Mouse (Mus musculus) heart, adult 2 months (tissue): ENCODE measurements around the gene Tmem110. TPM values are rescaled to one million over a fixed set of nuclear protein-coding genes. Genes with fewer than 3 reads are reported as not detected.

Experiments used
- DNase-seq, 2 experiments: peaks; one replicate each; pipeline ENCODE4 v3.0.0; 2021
- H3K27ac ChIP-seq: fragments of 200-600 bp; 2 replicates; pipeline ENCODE4 v1.8.1; 2022
- H3K27me3 ChIP-seq: fragments of 200-500 bp; 2 replicates; pipeline ENCODE4 v1.6.1; 2012; ENCODE audit warnings: mild to moderate bottlenecking, low read length, inconsistent platforms, mixed read lengths; ENCODE audit not compliant: control insufficient read depth, insufficient read depth
- H3K36me3 ChIP-seq: fragments of 200-500 bp; 2 replicates; pipeline ENCODE4 v1.6.1; 2012; ENCODE audit warnings: low read length, inconsistent platforms; ENCODE audit not compliant: control insufficient read depth, insufficient read depth
- H3K4me1 ChIP-seq: fragments of 200-500 bp; 2 replicates; pipeline ENCODE4 v1.6.1; 2011; ENCODE audit warnings: low read length; ENCODE audit not compliant: control insufficient read depth, insufficient read depth
- H3K4me3 ChIP-seq: fragments of 200-600 bp; 2 replicates; pipeline ENCODE4 v1.8.1; 2022
- H3K79me2 ChIP-seq: fragments of 200-500 bp; replicated peaks from 2 replicates; pipeline ENCODE4 v1.6.1; 2012; ENCODE audit warnings: mild to moderate bottlenecking, inconsistent platforms, low read length, moderate library complexity, mixed read lengths; ENCODE audit not compliant: control insufficient read depth, insufficient read depth
- H3K9ac ChIP-seq: fragments of 200-500 bp; 2 replicates; pipeline ENCODE4 v1.6.1; 2012; ENCODE audit warnings: low read depth, mild to moderate bottlenecking, control low read depth, inconsistent platforms, low read length, mixed read lengths
- CTCF ChIP-seq: fragments of 200-600 bp; IDR thresholded peaks from 2 replicates; pipeline ENCODE4 v1.8.1; 2022; ENCODE audit warnings: antibody characterized with exemption, mild to moderate bottlenecking, moderate library complexity
- EP300 ChIP-seq: fragments of 200-500 bp; IDR thresholded peaks from 2 replicates; pipeline ENCODE4 v1.6.1; 2011; ENCODE audit warnings: low read depth, low read length, control low read depth; ENCODE audit not compliant: insufficient read depth
- POLR2A ChIP-seq: fragments of 200-500 bp; IDR thresholded peaks from 2 replicates; pipeline ENCODE4 v1.6.1; 2011; ENCODE audit warnings: mild to moderate bottlenecking, low read depth, low read length, control low read depth; ENCODE audit not compliant: insufficient read depth
- WGBS: fragments of 180-500 bp; shearing (Covaris S2); methylation state at CpG from one replicate; pipeline ENCODE4 v1.1.7; 2018; 5-methylcytosine and 5-hydroxymethylcytosine counted together
- intact Hi-C: fragments of 180-260 bp; cut with DNase I; formaldehyde crosslinking; loops from one replicate; pipeline ENCODE4 v1.15.1; 2025
- polyA plus RNA-seq: library from polyadenylated mRNA; depleted of rRNA; stranded (reverse); fragments of >200 nt; gene quantifications from 2 replicates; pipeline ENCODE4 v1.2.3, GENCODE M21; 2012
- total RNA-seq, 2 experiments: library from RNA; stranded (reverse); gene quantifications; 2 replicates each; pipeline ENCODE4 v1.2.3; 2021

Tmem110 gene
- total and polyA plus RNA-seq, 3 experiments, result 7.3 to 13.1 (median 9.4) TPM

- TF ChIP-seq EP300, result no peak
- TF ChIP-seq POLR2A, result no peak
- TF ChIP-seq CTCF, result no peak
- Histone ChIP-seq H3K36me3 (peaks cover 2% of the 10 kb centered on the region; the same call in 1 of the 2 replicates), H3K79me2 (no peaks in the 10 kb centered on the region), H3K9ac (no peak overlapping the region), H3K4me3 (no peak overlapping the region), H3K27me3 (no peaks in the 10 kb centered on the region), H3K27ac (peak overlapping the region; percentile 75), H3K4me1 (peaks cover 12% of the 10 kb centered on the region)
- DNase-seq, result no peak
- WGBS, result 79% methylated on average over 10 of the region's 10 CpGs
- intact Hi-C loops, result loop anchor here (5.0 kb wide), 3 partner anchors 42 to 277 kb away; partner anchors contain the start of gene Tmem110
Observed at GRCm38 (mm10) chr14:30868826-30869225, 43.4 kb downstream of the Tmem110 start.

DNA sequence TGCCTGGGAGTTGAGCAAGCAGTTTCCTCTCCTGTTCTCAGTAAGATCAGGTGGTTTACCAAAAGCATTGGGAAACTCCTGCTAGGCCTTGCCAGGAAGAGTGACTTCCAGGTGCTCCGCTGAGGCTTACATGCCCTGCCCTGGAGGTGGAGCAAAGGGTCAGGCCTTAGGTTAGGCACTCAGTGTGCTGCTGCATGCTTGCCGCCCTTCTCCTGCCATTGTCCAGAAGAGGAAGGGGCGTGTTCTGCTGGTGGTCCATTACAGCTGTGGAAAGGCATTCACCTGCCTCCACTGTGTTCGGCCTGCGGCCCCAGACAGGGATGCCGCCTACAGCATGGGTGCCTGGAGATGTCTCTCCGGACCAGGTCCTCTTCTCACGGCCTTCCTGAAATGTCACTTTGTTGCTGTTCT, 44.0 kb downstream of the Tmem110 start:
- peak overlapping the region; percentile 75 for H3K27ac ChIP-seq
- intact Hi-C loops, result loop anchor here (5.0 kb wide), 3 partner anchors 42 to 277 kb away; partner anchors contain the start of gene Tmem110
- H3K27me3 ChIP-seq, result no peaks in the 10 kb centered on the region
- TF ChIP-seq POLR2A (peak; percentile 61; the same call in 1 of the 2 replicates), EP300 (peak; percentile 81; the same call in 1 of the 2 replicates), CTCF (0 out of 2 replicates have a peak, but pooled peaks have one; percentile 15)
- H3K4me3 ChIP-seq, result no peak overlapping the region
- WGBS, result 50% methylated on average over 8 of the region's 8 CpGs
- DNase-seq, result peak; percentile 74 to 79
- peaks cover 12% of the 10 kb centered on the region for H3K4me1 ChIP-seq
- H3K9ac ChIP-seq, result peak overlapping the region; percentile 33
- H3K79me2 ChIP-seq, result no peaks in the 10 kb centered on the region
- peaks cover 2% of the 10 kb centered on the region; the same call in 1 of the 2 replicates for H3K36me3 ChIP-seq

DNA sequence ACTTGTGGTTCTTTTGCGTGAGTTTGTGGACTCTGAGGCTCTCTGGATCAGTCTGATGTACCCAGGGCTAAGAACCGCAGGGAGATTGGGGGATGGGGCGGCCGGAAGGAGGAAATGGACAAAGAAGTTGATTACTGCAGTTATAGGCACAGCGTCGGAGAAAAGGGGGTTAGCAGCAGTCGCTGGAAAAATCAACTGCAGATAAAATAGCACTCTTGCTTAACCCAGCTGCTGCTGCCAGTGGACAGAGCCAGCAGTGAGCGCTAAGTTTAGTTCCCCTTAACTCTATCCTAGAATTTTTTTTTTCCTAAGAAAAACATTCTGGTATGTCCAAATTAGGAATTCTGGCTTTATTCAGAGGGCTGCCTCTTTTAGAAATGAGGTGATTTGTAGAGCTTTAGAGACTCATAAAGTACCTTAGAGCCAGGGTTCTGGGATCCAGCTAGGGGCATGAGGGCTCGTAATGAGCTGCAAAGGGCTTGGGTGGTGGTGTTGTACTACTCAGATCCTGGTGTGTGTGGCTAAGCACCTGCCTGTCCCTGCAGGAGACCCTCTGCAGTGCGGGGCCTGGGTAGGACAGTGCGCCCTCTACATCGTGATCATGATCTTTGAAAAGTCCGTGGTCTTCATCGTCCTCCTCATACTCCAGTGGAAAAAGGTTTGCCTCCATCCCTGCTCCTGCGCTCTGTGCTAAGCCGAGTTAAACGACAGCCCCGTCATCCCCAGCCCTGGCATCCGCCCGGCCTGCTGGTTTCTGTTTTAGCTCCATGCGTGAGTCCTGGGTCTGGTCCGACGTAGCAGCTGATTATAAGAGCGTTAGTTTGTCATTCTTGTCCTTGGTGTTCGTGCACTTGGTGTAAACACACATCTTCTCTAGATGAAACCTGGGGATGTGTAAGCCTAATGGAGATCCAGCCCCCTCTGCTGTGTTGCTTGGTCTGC, 45.1 kb downstream of the Tmem110 start:
- Histone ChIP-seq H3K79me2 (no peaks in the 10 kb centered on the region), H3K4me1 (peaks cover 12% of the 10 kb centered on the region), H3K4me3 (no peak overlapping the region), H3K27ac (peak overlapping the region; percentile 75), H3K9ac (no peak overlapping the region; the same call in none of the 2 replicates), H3K36me3 (peaks cover 2% of the 10 kb centered on the region; the same call in 1 of the 2 replicates), H3K27me3 (no peaks in the 10 kb centered on the region)
- 51% methylated on average over 25 of the region's 25 CpGs for WGBS
- peak; percentile 53 to 61 for DNase-seq
- no peak for TF ChIP-seq CTCF
- TF ChIP-seq EP300, result no peak
- no peak for TF ChIP-seq POLR2A
- intact Hi-C loops, result no loop called here

DNA sequence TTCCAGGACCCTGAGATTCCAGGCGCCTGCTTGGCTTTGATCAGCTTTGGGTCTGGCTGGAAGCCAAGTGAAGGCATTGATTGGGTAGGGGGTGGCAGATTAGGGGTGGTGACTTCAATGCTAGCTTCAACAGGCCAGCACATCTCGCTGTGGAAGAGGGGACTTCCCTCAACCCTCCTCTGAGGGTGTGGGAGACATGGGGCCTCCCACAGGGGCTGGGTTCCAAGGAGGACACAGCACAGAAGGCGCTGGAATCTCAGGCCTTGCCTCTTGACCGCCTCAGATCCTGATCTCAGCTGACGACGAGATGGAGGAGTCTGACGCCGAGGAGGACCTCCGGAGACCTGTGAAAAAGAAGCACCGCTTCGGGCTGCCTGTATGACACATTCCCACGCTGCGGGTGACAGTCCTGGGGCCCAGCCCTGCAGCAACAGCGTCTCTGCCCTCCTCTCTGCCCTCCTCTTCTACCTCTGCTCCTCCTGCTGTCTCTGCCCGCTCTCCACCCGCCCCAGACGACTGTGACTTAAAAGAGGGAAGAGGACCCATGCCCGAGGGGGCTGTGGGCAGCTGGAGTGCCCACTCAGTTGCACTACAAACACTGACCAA, 48.8 kb downstream of the Tmem110 start:
- Histone ChIP-seq H3K4me1 (peaks cover 19% of the 10 kb centered on the region), H3K79me2 (no peaks in the 10 kb centered on the region), H3K4me3 (no peak overlapping the region), H3K36me3 (peaks cover 2% of the 10 kb centered on the region; the same call in 1 of the 2 replicates), H3K27me3 (no peaks in the 10 kb centered on the region), H3K9ac (no peak overlapping the region), H3K27ac (no peak overlapping the region)
- intact Hi-C loops, result no loop called here
- WGBS, result 76% methylated on average over 18 of the region's 18 CpGs
- no peak for TF ChIP-seq CTCF
- TF ChIP-seq POLR2A, result no peak
- TF ChIP-seq EP300, result no peak
- DNase-seq, result no peak

GRCm38 (mm10) chr14:30875130-30875865, 49.9 kb downstream of the Tmem110 start:
- H3K27me3 ChIP-seq, result no peaks in the 10 kb centered on the region

More at GRCm38 (mm10) chr14:30875130-30875865, 49.9 kb downstream of the Tmem110 start:
- no peak overlapping the region for H3K4me3 ChIP-seq
- peak overlapping the region; percentile 39; the same call in 1 of the 2 replicates for H3K27ac ChIP-seq
- H3K9ac ChIP-seq, result no peak overlapping the region
- H3K79me2 ChIP-seq, result no peaks in the 10 kb centered on the region
- TF ChIP-seq EP300 (no peak), POLR2A (no peak), CTCF (no peak)
- intact Hi-C loops, result no loop called here
- no peak for DNase-seq
- WGBS, result 72% methylated on average over 12 of the region's 12 CpGs
- H3K4me1 ChIP-seq, result peaks cover 15% of the 10 kb centered on the region
- no peaks in the 10 kb centered on the region for H3K36me3 ChIP-seq
